Mouse (Mus musculus): Measurements from ENCODE around the gene Arhgef6.

Arhgef6 gene

DNA sequence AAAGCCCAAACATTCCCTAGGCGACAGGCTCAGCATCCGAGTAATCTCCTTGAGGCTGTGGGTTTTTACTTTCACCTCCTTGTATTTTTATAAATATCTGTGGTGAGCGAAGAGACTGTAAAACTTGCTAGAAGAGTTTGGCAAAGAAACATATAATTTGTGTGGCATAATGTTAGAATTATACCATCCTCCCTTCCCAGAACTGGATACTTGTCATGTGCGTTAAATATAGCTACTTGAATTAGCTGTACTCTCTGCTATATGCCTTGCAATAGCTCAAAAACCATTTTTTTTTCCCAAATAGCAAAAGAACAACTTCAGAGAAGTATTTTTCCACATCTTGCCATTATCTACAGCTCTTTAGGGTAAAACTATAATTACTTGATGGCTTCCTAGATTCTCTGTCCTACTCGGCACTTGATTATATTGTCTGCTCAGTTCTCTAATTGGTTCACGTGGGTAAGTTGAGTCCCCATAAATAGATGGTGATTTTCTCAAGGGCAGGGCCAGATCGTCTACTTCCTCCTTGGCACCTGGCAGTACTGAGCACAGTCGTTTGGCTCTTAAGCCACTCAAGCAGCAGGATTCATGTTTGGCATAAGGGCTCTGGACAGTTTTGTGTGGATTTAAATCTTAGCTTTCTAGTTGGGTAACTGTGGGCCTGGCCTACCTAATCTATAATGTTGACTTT lies 35.2 kb downstream of the Arhgef6 start:
- DNase-seq (ENCODE audit: low spot score) = no peak

DNA sequence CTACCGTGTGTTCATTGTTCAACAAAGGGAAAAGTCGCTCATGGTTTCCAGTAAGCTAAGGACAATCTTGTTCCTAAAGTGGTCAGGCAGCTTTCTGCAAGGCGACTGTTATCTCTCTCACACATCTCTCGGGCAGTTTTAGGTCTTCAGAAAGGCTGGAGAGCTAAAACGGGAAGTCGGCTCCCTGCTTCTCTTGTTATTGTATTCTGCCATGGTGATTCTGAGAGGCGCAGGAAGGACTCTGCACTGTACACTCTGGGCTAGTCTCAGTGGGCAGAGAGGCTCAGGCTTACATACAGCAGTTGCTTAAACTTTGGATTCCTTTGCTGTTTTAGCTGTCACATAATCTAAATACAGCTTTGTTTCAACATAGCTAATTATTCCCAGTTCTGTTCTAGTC lies 39.6 kb downstream of the Arhgef6 start:
- DNase-seq (ENCODE audit: low spot score) = no peak

DNA sequence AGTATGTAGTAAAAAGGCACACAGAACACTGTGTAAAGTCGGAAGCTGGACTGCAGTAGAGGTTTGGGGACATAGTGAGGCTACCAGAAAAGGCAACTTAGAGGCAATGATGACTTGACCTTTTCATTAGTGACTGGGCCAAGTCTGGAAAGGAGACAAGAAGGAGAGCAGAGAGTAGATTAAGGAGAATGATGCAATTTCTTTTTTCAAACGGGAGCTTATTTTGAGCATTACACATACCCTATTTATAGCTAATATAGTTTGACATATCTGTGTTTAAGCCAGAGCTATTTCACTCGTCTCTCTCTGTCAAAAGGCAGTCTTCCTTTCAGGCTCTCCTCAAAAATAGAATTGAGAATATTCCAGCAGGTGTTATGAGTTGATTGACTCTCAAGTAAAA lies 50.1 kb downstream of the Arhgef6 start:
- DNase-seq (ENCODE audit: low spot score) = no peak

DNA sequence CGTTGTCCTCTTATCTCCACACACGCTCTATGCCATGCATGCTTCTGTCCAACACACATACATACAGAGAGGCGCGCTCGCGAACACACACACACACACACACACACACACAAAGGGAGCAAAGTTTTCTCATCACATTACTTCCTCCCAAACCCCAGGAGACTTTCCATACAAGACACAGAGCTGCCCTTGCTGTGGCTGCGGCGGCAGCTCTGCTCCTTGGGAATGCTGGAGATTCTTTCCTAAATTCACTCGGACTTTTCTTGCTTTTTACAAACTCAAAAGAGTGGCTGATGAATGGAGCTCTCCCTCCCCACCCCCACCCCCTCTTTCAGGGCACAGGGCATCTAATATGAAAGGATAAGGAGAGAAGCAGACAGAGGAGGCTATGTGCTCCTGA lies 52.2 kb downstream of the Arhgef6 start:
- DNase-seq (ENCODE audit: low spot score) = peak; percentile 4

DNA sequence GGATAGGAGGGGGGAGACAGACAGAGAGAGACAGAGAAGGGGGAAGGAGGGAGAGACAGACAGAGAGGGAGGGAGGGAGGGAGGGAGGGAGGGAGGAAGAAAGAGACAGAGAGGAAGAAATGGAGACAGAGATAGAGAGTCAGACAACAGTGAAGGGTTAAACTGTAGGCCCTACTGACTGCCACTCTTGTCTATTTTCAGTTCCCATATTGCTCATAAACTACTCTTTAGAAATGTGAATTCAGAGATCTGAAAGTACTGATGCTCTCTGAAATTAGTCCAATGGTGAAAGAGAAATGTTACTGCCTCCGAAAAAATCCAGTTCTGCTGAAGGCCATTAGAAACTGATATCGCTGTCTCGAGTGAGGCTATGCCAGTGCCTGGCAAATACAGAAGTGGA lies 56.3 kb downstream of the Arhgef6 start:
- DNase-seq (ENCODE audit: low spot score) = no peak

DNA sequence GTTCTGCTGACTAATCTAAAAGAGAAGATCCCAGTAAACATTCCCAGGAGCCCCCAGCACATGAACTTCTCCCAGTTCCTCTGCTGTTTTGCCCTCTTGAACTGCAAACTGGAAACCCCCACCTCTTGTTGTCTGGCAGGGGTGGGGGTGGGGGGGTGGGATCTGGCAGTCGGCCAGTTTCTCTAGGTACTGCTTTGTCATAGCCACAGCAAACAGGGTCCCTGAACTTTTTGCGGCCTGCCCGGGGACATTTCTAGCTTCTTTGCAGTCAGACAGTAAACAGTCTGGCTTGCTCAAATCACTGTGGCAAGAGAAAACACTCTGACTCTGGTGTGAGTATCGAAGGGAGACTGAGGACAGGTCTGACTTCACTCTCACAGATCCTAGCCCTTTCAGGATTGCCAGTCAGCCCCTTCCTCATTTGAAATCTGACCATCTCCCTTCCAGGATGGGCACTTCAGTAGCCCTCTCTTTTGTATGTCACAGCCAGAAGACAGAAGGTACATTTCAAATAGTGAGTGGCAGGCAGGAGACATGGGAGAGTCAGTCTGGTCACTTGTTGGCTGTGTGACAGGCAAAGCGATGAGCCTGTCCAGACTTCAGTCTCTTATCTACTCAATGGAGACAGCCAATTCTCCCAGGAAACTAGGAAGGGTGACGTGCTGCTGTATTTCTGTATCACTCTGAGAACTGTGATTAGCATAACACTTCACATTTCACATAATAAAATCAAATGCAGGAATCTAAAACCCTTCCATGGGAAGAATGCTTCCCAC lies 60.8 kb downstream of the Arhgef6 start:
- DNase-seq (ENCODE audit: low spot score) = no peak

DNA sequence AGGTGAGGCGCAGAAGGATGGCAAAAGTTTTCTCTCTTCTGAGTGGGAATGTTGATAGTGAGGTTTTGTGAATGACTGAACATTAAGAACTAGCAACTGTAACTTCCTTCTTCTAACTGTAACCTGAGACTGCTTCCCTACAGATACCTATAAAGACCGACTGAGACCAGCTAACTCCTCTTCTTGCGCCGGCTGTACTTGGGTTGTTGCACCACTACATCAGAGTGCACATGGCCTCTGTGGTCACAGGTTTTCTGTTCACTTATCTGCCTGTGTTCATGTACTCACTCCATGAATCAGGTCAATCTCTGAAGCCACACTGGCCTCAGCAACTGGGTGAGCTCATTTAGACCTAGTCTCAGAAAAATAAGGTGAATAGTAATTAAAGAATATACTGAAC lies 75.0 kb downstream of the Arhgef6 start:
- no peak for DNase-seq (ENCODE audit: low spot score)

DNA sequence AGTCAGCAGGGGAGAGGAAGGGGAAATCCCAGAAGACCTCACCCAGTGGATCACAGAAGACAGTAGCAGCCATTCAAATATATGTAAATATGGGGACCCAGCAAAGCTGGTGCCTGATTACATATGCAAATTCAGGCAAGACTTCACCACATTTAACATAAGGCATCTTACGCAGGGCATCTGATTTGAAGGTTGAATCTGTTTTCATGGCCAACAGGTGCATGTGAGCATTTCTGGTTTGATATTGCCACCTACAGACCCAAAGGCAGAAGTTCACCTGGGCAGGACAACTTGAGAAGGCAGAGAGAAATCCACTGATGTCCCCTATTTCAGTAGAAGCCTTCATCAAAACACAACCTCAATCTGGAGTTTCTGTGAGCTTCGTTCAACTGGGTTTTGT lies 77.8 kb downstream of the Arhgef6 start:
- DNase-seq (ENCODE audit: low spot score) = no peak

DNA sequence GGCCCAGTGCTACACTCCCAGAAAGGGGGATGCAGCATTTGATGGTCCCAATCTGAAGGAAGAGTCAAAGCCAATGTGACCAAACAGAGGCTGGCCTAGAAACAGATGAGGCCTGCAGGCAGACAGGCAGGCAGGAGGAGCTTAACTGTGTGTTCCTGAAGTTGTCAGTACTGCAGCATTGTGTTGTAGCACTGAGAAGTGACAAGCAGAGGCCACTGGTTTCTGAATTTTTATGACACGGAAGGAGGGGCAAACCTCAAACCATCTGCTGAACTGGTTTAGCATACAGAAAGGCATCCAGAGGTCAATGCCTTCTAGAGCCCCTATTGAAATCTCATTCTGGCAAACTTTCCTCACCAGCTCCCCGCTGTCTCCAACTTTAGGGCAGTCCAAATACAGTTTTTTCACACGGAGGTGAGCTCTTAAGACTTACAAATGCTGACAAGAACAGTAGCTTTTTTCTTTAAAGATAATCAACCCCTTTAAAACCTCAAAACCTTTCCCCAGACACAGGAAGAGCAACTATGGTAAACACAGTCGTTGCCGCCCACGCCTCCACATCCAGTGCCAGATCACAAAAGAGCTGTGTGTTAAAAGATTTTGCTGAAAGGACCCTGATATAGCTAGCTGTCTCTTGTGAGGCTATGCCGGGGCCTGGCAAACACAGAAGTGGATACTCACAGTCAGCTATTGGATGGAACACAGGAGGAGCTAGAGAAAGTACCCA lies 85.0 kb downstream of the Arhgef6 start:
- no peak for DNase-seq (ENCODE audit: low spot score)

DNA sequence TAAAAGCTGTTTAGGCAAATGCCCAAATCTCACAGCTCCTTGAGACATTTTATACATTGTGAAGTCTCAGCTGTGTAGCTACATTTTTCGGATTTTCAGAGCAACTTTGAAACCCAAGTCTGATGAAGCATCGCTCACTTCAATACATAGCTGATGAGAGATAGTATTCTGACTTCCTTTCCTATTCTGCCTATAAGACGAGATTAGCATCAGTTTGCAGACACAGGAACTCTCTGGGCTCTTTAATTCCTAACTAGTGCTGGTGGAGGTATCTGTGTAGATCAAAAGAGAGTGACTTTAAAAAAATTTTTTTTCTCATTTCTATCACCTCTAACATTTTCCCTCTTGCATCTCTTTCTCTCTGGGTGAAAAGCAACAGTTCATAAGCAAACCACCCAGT lies 100.0 kb downstream of the Arhgef6 start:
- no peak for DNase-seq (ENCODE audit: low spot score)

DNA sequence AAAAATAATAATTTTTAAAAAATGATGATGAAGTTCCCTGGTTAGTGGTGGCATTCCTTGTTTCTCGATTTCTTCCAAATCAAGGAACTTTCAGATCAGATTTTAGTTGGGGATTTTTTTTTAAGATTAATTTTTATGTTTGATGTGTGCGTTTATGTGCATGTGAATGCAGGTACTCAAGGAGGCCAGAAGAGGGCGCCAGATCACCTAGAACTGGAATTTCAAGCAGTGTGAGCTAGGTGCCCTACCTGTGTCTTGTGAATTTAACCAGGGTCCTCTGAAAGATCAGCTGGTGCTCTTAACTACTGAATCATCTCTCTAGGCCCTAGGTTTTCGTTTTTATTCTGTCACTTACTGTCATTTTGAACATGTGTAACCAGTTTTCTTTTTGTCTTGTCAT lies 102.5 kb downstream of the Arhgef6 start:
- no peak for DNase-seq (ENCODE audit: low spot score)

DNA sequence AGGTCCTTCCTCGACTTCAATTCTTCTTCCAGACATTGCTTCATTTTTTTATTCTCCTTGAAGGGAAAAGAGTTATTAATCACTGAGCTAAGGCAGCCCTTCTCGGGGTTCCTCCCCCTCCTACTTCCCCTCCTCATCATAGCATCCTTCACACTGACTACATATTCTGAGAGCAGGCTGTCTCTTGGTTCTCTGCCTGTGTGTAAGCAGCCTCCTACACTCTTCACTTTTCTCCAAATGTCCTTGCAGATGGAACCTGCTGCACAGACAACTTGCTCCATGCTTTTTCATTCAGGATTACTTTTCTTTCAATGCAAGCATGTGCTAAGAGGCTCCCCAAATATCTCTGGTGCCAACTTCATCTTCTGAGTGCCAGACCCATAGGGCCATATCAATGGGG lies 104.9 kb downstream of the Arhgef6 start:
- no peak for DNase-seq (ENCODE audit: low spot score)

DNA sequence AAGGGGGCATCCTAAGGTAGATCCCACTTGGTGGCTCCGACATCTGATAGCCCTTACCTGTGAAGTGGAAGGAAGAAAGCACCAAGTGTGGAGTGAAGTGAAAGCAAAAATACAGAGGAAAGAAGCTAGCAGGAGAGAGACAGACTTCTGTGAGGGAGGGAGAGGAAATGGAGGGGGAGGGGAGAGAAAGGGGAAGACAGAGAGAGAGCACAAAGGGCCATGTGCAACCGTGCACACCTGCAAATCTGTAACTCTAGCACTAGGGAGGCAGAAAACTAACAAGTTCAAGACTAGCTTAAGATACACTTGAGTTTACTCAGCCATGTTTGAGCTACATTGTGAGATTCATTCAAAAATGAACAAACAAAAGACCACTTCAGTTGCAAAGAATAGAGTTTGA lies 110.4 kb downstream of the Arhgef6 start:
- DNase-seq (ENCODE audit: low spot score) = no peak

DNA sequence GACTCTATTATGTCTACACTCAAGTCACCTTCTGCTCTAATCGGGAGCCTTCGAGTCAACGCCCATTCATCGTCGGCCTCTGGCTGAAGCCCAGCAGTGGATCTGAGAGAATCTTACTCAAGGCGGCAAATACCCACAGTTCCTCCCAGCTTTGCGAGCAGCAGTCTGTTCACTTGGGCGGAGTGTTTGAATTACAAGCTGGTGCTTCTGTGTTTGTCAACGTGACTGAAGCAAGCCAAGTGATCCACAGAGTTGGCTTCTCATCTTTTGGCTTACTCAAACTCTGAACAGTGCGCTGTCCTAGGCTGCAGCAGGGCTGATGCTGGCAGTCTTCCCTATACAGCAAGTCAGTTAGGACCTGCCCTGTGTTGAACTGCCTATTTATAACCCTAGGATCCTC lies 115.2 kb downstream of the Arhgef6 start:
- DNase-seq (ENCODE audit: low spot score) = no peak

DNA sequence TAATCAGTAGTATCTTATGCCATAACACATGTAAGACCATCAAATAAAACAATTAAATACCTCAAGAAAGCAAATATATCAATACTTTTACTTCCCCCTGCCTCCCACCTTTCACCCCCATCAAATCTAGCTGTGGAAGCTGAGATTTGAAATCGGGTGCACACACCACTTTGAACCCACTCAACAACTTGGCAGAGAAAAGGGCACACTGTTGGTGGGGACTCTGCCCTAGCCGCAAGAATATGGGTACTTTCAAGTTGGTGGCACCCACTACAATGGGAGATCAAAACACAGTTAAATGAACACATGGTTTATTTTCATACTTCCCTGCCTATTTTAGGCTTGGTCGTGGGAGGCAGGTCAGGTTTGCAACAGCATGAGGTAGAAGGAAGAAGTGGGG lies 116.6 kb downstream of the Arhgef6 start:
- no peak for DNase-seq (ENCODE audit: low spot score)

DNA sequence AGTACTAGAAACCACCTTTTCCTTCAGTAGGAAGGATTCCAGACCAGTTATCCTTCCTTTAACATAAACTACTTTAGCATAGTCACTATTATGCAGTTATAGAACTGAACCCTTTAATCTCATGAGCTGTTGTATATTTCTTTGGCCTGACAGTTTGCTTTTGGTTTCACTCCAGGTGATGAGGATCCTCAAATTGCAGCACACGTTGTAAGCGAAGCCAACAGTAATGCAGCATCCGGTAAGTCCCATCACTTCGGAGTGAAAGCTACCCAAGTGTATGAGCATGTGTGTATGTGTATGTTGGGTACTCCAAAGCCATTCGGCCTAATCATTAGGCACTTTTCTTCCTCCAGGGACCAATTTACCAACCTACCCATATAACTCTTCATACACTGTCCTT lies 119.0 kb downstream of the Arhgef6 start:
- DNase-seq (ENCODE audit: low spot score) = no peak

DNA sequence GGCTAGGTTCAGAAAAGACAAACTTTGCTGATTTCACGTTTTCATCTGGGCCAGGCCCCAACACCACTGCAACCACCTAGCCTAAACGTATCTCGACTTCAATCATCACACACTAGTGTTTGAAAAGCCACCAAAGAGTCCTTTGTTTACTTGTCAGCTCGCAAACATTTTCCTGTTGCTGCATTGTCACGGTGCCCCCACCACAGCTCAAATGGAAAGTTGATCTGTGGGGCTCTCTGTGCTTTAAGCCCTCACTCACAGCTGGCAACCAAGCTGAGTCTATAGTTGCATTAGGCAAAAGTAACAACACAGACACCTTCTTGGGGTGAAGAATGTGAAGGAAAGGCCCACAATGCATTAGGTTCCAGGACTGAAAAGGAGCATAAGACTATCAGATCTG lies 122.3 kb downstream of the Arhgef6 start:
- no peak for DNase-seq (ENCODE audit: low spot score)

DNA sequence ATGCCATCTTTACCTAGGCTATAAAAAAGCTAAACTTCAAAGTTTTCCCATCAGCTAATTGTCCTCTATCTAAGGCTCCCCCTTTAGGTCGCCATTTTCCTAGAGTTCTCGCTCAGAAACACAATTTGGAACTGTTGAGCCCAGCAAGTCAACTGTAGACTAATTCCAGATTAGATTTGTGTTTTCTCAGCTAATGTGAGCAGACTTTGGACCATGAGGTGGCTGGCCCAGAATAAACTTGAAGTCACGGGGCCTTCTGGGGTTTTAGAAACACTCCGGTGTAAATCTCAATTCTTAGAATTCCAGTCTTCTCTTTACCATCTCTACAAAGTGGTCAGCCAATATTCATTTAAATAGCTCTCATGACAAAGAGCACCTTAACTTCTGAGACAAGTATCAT lies 123.0 kb downstream of the Arhgef6 start:
- DNase-seq (ENCODE audit: low spot score) = no peak

DNA sequence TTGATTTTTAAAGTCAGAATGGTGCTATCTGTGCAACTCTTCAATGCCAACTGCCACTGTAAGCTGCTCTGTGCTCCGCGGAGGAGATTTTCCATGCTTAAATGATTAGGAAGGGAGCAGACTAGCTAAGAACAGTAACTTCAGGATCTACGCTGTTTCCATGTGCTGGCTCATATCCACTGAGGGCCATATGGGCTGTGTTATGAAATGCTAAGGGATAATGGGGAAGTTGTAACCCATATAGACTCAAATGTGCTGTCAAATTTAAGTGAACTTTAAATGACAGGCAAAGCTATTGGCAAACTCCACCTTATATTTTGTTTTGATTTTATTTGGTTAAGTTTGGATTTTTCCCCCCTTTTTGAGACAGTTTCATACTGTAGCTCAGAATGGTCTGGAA lies 125.7 kb downstream of the Arhgef6 start:
- no peak for DNase-seq (ENCODE audit: low spot score)

DNA sequence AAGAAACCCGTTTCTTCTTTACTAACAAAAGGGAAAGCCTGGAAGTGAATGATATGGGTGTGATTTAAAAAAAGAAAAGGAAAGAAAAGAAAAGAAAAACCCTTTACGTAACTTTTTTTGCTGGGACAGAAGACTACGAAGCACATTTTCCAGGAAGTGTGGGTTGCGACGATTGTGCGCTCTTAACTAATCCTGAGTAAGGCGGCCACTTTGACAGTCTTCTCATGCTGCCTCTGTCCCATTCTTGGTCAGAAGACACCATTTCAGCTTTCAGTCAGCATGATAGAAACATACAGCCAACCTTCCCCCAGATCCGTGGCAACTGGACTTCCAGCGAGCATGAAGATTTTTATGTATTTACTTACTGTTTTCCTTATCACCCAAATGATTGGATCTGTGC lies 126.7 kb downstream of the Arhgef6 start, which contains the start of gene Cd40lg:
TSS of gene Cd40lg (plus strand) at position 268 of the 400 bp plus-strand sequence.
- DNase-seq (ENCODE audit: low spot score) = no peak

DNA sequence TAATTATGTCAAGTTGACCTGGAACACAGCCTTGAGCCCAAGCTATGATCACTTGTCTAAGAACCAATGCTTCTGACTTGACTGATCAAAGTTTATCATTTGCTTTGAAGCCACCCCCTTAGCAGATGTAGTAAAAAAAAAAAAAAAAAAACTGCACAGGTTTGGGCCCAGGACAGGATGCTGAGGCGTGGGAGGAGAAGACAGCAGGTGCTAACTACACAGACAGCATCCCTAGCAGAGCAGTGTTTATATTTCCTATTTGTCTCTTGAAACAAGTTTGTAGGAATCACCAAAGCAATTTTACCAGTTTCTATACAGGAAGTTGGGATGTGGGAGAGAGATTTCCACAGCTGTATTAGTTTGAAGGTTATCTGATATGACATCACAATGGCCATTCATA lies 127.9 kb downstream of the Arhgef6 start:
- DNase-seq (ENCODE audit: low spot score) = no peak

DNA sequence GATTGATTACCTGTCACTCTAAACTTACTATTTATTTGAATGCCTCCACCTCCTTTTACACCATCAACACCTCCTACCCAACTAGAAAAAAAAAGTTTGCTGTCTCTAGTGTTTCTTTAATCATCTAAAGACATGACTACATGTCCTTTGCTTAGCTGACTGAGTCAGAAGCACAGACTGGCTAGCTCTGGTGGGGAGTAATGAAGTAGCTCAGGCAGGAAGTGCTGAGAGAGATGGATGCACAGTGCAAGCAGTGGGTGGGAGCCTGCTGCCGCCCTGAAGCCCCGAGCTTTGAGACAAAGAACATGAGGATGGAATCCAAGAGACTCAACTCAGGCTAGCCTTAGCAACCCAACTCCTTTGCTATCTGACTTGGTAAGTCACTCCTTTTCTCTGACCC lies 138.1 kb downstream of the Arhgef6 start:
- DNase-seq (ENCODE audit: low spot score) = no peak

DNA sequence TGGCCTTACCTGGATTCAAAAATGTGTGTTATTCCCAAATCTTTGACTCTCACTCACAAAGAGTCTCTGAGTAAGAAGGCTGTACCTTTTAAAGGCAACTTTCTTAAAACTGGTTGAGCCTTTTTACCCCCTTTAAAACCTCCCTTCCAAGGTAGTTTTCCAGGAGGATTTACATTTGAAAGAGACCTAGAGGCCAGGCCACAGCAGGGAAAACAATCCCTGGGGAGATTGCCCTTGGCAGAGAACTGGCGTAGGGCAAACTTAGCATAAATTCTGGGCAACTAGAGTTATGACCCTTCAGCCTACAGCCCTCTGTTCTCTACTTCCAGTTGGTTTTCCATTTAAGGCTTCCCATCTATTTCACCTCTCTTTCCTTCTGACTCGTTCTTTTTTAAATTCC lies 140.5 kb downstream of the Arhgef6 start:
- no peak for DNase-seq (ENCODE audit: low spot score)

Measured in embryo, embryonic 10 days (tissue).